Mouse (Mus musculus) kidney, adult 2 months (tissue): ENCODE measurements around the gene Traf6.

Experiments
- CTCF ChIP-seq: fragments of 200-500 bp; conservative IDR thresholded peaks from 2 replicates; pipeline ENCODE4 v1.5.1; 2011; ENCODE audit warnings: low read depth, mild to moderate bottlenecking, control low read depth, low read length, moderate library complexity, mixed read lengths; ENCODE audit not compliant: insufficient read depth, insufficient read length
- POLR2A ChIP-seq: fragments of 200-500 bp; IDR thresholded peaks from one replicate; pipeline ENCODE4 v1.6.1; 2011; ENCODE audit warnings: low read depth, low read length, control low read depth

GRCm38 (mm10) chr2:101679164-101679784, 1.0 kb downstream of the Traf6 start:
- TF ChIP-seq POLR2A (no peak), CTCF (no peak)
